Mouse (Mus musculus) hindbrain, embryonic 14.5 days (tissue): Measurements from ENCODE around the gene Nfkbiz. TPM values are rescaled to one million over a fixed set of nuclear protein-coding genes. Genes with fewer than 3 reads are reported as not detected.

Experiments used
- ATAC-seq: fragments of 200-750 bp; cut with Nextera tagmentation; 2 replicates; pipeline ENCODE4 v1.8.0; 2017; ENCODE audit warnings: moderate number of reproducible peaks, mild to moderate bottlenecking, moderate TSS enrichment, moderate library complexity; ENCODE audit not compliant: low FRiP score
- DNase-seq: peaks from one replicate; pipeline ENCODE4 v3.0.0-alpha.2; 2015; ENCODE audit warnings: low spot score
- H3K27ac ChIP-seq: fragments of 300-500 bp; sonication (generic); 2 replicates; pipeline ENCODE4 v1.5.1; 2014; ENCODE audit warnings: mild to moderate bottlenecking, moderate library complexity
- H3K27me3 ChIP-seq: fragments of 300-500 bp; sonication (generic); 2 replicates; pipeline ENCODE4 v1.6.1; 2014; ENCODE audit warnings: mild to moderate bottlenecking, low read length, mixed read lengths; ENCODE audit not compliant: control insufficient read depth, insufficient read depth
- H3K36me3 ChIP-seq: fragments of 300-500 bp; sonication (generic); replicated peaks from 2 replicates; pipeline ENCODE4 v1.6.1; 2014; ENCODE audit not compliant: control insufficient read depth, insufficient read depth
- H3K4me1 ChIP-seq: fragments of 300-500 bp; sonication (generic); replicated peaks from 2 replicates; pipeline ENCODE4 v1.6.1; 2014; ENCODE audit warnings: antibody characterized with exemption, low read length, mixed read lengths; ENCODE audit not compliant: control insufficient read depth, insufficient read depth
- H3K4me2 ChIP-seq: fragments of 300-500 bp; sonication (generic); replicated peaks from 2 replicates; pipeline ENCODE4 v1.6.1; 2014; ENCODE audit warnings: mild to moderate bottlenecking, moderate library complexity
- H3K4me3 ChIP-seq: fragments of 300-500 bp; sonication (generic); replicated peaks from 2 replicates; pipeline ENCODE4 v1.5.1; 2014; ENCODE audit warnings: mild to moderate bottlenecking, low read length
- H3K9ac ChIP-seq: fragments of 300-500 bp; sonication (generic); 2 replicates; pipeline ENCODE4 v1.6.1; 2014
- H3K9me3 ChIP-seq: fragments of 300-500 bp; sonication (generic); 2 replicates; pipeline ENCODE4 v1.6.1; 2016; ENCODE audit warnings: low read length; ENCODE audit not compliant: control insufficient read depth
- WGBS: fragments of 180-500 bp; shearing (Covaris S2); extraction: QIAGEN DNeasy Blood & Tissue Kit; methylation state at CpG from one replicate; pipeline ENCODE4 v1.1.7; 2014; 5-methylcytosine and 5-hydroxymethylcytosine counted together
- polyA plus RNA-seq: library from polyadenylated mRNA; unstranded; fragments of >200 nt; fragmentation: Nextera tagmentation; extraction: Ambion mirVana; gene quantifications from 2 replicates; pipeline ENCODE4 v1.2.1, GENCODE M21; 2014

Nfkbiz gene
- polyA plus RNA-seq, 1 experiment from 2014 or later = 2.0 TPM

DNA sequence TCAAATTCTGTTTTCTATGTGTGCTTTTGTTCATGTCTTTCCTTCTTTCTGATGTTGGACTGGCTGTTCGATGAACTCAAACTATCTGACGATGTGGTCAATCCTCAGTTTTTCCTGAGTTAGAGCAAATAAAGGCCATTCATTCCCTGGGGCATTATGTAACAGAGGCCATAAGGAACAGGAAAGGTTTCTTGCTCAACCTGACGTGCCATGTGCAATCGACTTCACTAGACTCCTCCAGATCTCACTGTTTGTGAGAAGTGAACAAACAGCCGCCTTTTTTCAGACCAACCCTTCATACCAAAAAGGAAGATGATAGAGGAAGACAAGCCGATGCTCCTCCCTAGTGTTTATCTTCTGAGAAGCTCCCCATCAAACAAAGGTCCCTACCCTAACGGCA, 48.4 kb downstream of the Nfkbiz start:
- Histone ChIP-seq H3K27me3 (no peaks in the 10 kb centered on the region), H3K36me3 (no peaks in the 10 kb centered on the region), H3K4me3 (no peak overlapping the region), H3K4me1 (no peaks in the 10 kb centered on the region), H3K9ac (no peak overlapping the region), H3K9me3 (no peaks in the 10 kb centered on the region), H3K4me2 (no peak overlapping the region), H3K27ac (no peak overlapping the region)
- DNase-seq (no peak), ATAC-seq (no peak)
- WGBS = 93% methylated on average over 7 of the region's 7 CpGs

DNA sequence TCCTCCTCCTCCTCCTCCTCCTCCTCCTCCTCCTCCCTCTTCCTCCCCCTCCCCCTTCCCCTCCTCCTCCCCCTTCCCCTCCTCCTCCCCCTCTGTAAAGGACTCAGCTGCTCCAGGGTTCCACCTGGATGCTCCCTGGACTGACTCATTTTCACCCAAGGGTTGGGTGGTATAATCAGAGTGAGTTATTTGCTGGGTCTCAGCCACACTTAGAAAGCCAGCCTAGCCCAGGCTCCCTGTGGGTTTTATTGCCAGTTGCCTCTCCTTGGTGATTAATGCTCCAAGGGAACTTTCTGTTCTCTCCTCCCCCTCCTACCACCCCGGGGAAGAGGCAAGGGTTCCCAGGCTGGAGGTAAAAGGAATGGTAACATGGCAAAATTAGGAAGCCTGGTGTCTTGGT, 49.4 kb downstream of the Nfkbiz start:
- H3K9me3 ChIP-seq = no peaks in the 10 kb centered on the region
- ATAC-seq (no peak), DNase-seq (no peak)
- H3K27ac ChIP-seq = no peak overlapping the region
- H3K36me3 ChIP-seq = no peaks in the 10 kb centered on the region
- no peak overlapping the region for H3K4me2 ChIP-seq
- H3K9ac ChIP-seq = no peak overlapping the region
- H3K4me3 ChIP-seq = no peak overlapping the region
- no peaks in the 10 kb centered on the region for H3K27me3 ChIP-seq
- WGBS = 15% methylated on average over 1 of the region's 1 CpGs
- no peaks in the 10 kb centered on the region for H3K4me1 ChIP-seq

DNA sequence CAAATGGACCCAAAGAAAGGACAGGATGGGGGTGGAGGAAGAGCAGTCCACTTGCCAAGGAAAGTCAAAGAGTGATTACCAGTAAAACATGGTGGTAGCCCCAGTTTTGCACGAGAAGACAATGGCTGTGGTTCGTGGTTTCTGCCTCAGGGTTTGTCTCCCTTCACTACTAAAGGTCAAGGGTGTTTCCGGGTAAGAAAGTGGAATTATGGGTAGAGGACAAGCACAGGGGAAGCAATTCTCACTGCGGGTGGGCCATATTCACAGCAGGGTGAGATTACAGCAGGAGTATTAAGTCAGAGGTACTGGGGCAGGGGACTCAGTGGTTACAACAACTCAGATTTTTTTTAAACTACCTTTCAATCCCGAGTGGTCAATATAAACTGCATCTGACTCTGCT, 50.0 kb downstream of the Nfkbiz start:
- no peaks in the 10 kb centered on the region for H3K36me3 ChIP-seq
- WGBS = 83% methylated on average over 5 of the region's 5 CpGs
- ATAC-seq = no peak

DNA sequence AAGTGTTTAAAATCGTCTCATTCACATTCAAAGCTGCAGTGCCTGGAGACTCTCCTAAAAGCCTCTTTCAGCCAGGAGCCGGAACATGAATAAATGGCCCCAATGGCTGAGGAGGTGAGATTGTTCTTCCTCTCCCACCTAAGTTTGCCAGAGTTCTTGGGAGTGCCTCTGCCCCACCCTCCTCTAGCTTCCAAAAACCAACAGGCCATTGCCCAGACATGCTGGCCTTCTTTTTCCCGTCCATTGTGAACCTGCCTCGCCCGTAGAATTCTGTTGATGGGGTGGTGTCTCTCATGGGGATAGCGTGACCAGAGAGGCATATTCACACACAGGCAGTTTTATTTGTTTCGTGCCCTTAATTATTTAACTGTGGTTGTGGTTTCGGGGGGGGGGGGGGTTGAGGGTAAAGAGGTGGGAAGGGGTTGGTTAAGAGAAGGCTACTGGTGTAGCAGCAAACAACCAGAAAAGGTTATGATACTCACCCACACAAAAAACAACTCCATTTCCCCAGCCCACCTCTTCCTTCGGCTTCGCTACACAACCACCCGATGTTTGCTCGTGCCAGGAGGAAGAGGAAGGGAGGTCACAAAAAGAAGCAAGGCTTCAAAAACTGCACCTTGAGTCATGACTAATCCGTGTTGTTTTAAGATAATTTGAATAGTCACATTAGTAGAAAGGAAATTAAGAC, 51.2 kb downstream of the Nfkbiz start:
- Histone ChIP-seq H3K4me3 (no peak overlapping the region), H3K4me2 (no peak overlapping the region), H3K4me1 (no peaks in the 10 kb centered on the region), H3K27me3 (no peaks in the 10 kb centered on the region), H3K27ac (no peak overlapping the region), H3K9ac (no peak overlapping the region), H3K36me3 (no peaks in the 10 kb centered on the region), H3K9me3 (no peaks in the 10 kb centered on the region)
- ATAC-seq (no peak), DNase-seq (no peak)
- 92% methylated on average over 13 of the region's 13 CpGs for WGBS

More for the DNA sequence above, 50.0 kb downstream of the Nfkbiz start:
- Histone ChIP-seq H3K4me3 (no peak overlapping the region), H3K9ac (no peak overlapping the region), H3K4me2 (no peak overlapping the region), H3K4me1 (no peaks in the 10 kb centered on the region), H3K27me3 (no peaks in the 10 kb centered on the region), H3K9me3 (no peaks in the 10 kb centered on the region), H3K27ac (no peak overlapping the region)
- DNase-seq = no peak

DNA sequence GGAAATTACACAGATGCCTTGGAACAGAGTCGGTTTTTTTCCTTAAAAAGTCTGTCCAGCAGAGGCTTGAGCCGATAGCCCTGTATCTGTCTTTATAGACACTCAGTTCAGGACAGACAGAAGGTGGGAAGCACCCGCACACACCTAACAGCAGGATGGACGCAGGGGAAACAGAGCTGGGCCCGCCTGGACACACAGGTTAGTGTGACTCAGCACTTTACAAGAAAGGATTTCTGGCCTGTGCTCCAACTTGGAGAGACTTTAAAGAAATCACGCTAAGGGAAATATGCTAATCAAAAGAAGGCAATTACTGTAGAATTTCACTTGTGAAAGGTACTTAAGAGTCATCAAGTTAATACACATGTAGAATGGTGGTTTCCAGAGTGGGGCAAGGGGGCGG, 54.3 kb downstream of the Nfkbiz start:
- Histone ChIP-seq H3K9ac (no peak overlapping the region), H3K27me3 (no peaks in the 10 kb centered on the region), H3K9me3 (no peaks in the 10 kb centered on the region), H3K4me3 (no peak overlapping the region), H3K4me2 (no peak overlapping the region), H3K4me1 (no peaks in the 10 kb centered on the region), H3K27ac (no peak overlapping the region), H3K36me3 (no peaks in the 10 kb centered on the region)
- WGBS = 85% methylated on average over 7 of the region's 7 CpGs
- no peak for ATAC-seq
- no peak for DNase-seq

DNA sequence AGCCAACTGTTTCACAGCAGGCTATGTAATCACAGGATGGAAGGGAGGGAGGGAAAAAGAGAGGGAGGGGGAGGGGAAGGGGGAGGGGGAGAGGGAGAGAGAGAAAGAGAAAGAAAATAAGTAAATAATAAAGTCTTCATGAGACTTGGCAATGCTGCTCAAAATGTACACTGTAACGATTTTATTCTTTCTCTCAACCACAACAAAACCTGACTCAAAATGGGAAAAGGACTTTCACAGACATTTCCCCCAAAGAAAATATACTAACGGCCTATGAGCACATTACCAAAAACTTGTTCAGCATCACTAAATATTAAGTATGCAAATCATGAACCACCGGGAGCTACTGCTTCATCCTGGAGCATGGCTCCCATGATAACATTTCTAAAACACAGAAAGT, 54.8 kb downstream of the Nfkbiz start:
- DNase-seq (no peak), ATAC-seq (no peak)
- Histone ChIP-seq H3K27me3 (no peaks in the 10 kb centered on the region), H3K4me3 (no peak overlapping the region), H3K4me2 (no peak overlapping the region), H3K36me3 (no peaks in the 10 kb centered on the region), H3K27ac (no peak overlapping the region), H3K9ac (no peak overlapping the region), H3K9me3 (no peaks in the 10 kb centered on the region), H3K4me1 (no peaks in the 10 kb centered on the region)
- 86% methylated on average over 3 of the region's 3 CpGs for WGBS

DNA sequence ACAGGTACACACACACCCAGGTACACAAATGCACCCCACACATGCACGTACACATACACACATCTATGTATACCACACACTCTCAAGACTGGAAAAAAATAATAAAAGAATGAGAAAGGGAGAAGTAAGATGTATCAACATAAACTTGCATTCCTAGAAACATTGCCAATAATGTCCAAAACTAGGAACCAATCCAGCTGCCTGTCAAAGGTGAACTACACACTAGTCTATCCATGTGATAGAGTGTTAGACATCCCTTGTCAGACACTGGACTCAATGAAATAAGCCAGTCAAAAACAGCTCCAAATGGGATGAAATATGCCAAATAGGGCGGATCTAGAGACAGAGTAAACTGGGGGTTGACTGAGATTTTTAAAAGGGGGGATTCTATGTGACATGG, 55.8 kb downstream of the Nfkbiz start:
- Histone ChIP-seq H3K4me3 (no peak overlapping the region), H3K27me3 (no peaks in the 10 kb centered on the region), H3K36me3 (no peaks in the 10 kb centered on the region), H3K27ac (no peak overlapping the region), H3K9me3 (no peaks in the 10 kb centered on the region), H3K4me1 (no peaks in the 10 kb centered on the region), H3K9ac (no peak overlapping the region), H3K4me2 (no peak overlapping the region)
- WGBS = 87% methylated on average over 2 of the region's 2 CpGs
- DNase-seq = no peak
- ATAC-seq = no peak

DNA sequence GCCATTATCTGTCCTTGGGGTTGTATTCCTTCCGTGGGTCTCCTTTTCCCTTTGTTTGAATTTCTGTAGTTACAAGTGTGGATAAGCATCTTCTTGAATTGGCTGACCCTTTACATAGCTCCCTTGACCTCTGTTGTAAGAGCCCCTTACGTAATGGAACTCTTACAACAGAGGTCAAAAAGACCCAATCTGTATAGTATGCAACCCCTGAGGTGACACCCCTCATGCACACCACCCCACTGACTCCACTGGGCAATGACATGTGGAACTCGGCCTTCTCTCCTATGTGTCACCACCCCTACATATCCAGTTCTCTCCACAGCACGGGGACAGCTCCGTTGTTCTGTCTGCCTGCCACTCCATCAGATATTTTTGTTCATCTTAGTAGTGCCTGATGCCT, 56.9 kb downstream of the Nfkbiz start:
- no peak for DNase-seq
- no peak overlapping the region for H3K4me2 ChIP-seq
- 65% methylated on average over 5 of the region's 5 CpGs for WGBS

DNA sequence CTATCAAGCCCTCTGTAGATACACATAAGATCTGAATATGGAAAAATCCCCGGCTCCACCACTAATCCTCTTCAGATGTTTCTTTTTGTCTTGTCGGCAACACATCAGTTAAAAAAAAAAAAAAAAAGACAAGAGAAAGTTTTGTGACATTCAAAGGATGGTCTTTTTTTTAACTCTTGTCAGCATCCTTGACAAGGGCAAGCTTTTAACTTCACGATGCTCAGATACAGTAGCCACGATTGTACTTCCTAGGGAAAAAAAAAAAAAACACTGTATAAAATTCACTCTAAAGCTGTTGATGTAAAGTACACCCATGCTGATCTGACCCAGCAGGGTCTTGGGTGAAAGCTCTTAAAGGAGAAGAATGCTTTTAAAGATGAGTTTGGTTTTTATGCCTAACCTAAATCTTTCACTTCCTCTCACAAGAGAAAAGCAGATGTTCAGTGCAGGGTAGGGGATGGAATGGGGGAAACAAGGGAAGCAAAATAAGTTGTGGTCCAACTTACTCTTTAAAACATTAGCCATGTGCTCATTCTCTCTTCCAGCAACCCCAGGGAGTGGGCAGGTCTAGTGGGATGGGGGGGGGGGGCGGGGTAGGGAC, 57.6 kb downstream of the Nfkbiz start:
- H3K27ac ChIP-seq = no peak overlapping the region
- H3K9ac ChIP-seq = no peak overlapping the region
- ATAC-seq (no peak), DNase-seq (no peak)
- no peaks in the 10 kb centered on the region for H3K36me3 ChIP-seq
- H3K4me3 ChIP-seq = no peak overlapping the region
- H3K4me2 ChIP-seq = no peak overlapping the region
- no peaks in the 10 kb centered on the region for H3K9me3 ChIP-seq
- no peaks in the 10 kb centered on the region for H3K4me1 ChIP-seq
- no peaks in the 10 kb centered on the region for H3K27me3 ChIP-seq
- whole genome bisulfite sequencing = 55% methylated on average over 5 of the region's 5 CpGs

More for the DNA sequence above, 56.9 kb downstream of the Nfkbiz start:
- Histone ChIP-seq H3K27me3 (no peaks in the 10 kb centered on the region), H3K36me3 (no peaks in the 10 kb centered on the region), H3K9ac (no peak overlapping the region), H3K4me1 (no peaks in the 10 kb centered on the region), H3K9me3 (no peaks in the 10 kb centered on the region), H3K4me3 (no peak overlapping the region), H3K27ac (no peak overlapping the region)
- ATAC-seq = no peak

DNA sequence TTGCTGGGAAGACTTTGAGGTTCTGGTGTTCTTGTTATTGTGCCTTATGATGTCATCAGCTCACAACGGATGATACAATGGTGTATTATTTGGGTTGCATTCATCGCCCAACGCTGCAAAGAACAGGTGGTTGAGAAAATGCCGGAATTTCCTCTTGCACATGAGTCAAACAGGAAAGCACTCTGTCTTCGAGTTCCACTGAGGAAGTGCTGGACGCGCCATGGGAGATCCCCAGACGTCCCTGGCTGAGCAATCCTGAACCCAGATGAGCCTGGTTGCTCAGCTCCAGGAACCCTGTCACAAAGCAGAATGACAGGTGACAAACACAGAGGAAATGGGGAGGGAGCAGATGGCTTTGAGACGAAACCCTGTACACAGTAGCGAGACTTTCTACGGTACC, 62.4 kb downstream of the Nfkbiz start:
- DNase-seq (no peak), ATAC-seq (no peak)
- Histone ChIP-seq H3K9me3 (no peaks in the 10 kb centered on the region), H3K4me1 (no peaks in the 10 kb centered on the region), H3K4me3 (no peak overlapping the region), H3K27me3 (no peaks in the 10 kb centered on the region), H3K9ac (no peak overlapping the region), H3K27ac (no peak overlapping the region), H3K36me3 (no peaks in the 10 kb centered on the region), H3K4me2 (no peak overlapping the region)
- 90% methylated on average over 11 of the region's 11 CpGs for WGBS
